Comparison of ENCODE assay signal across 24 mouse cellular contexts in genomic region chr6:7863354-7863753, GRCm38 (mm10). TPM values are rescaled to one million over a fixed set of nuclear protein-coding genes. Genes with fewer than 3 reads are reported as not detected.
A peak's percentile ranks its signal among the peaks of the same experiment; 100 is the strongest.
DNase-seq lines count a peak whose midpoint lies in the region; TF ChIP-seq lines count a peak whose summit lies in the region.
"Had no signal": no experiment of that assay in that cellular context is flagged by ENCODE, and none has a peak within 500 bp of the region (broad histone marks: within the 10 kb centered on the region; RNA-seq: fewer than 3 reads in every experiment).

No protein-coding gene starts in this region.

- peaks cover 9% of the 10 kb centered on the region; the same call in 1 of the 2 replicates for H3K79me2 ChIP-seq in liver, adult 2 months (ENCODE audit: control insufficient read depth, insufficient read depth, low read length)

- intact Hi-C loops in heart, postnatal 25 days (cut with DNase I) = no loop called here

- no peak overlapping the region for H3K9ac ChIP-seq in liver, adult 2 months (ENCODE audit: low read depth, low read length)
- H3K9ac ChIP-seq: hindbrain, embryonic 15.5 days; intestine, embryonic 15.5 days; limb, embryonic 15.5 days; stomach, embryonic 15.5 days had no signal

- H3K4me1 ChIP-seq in liver, adult 2 months (ENCODE audit: control insufficient read depth, insufficient read depth, low read length) = no peaks in the 10 kb centered on the region; the same call in 1 of the 2 replicates
- H3K4me1 ChIP-seq: hindbrain, embryonic 15.5 days; intestine, embryonic 15.5 days; midbrain, embryonic 10.5 days; stomach, embryonic 15.5 days had no signal

- H3K4me3 ChIP-seq in liver, adult 2 months (ENCODE audit: insufficient read depth, low read depth, low read length) = no peak overlapping the region
- H3K4me3 ChIP-seq: erythroblast, embryonic 14.5 days; hindbrain, embryonic 15.5 days; intestine, embryonic 15.5 days; left cerebral cortex, adult 2 months; limb, embryonic 15.5 days; midbrain, embryonic 10.5 days; myocyte; stomach, embryonic 15.5 days had no signal

- TF ChIP-seq POLR2A in liver, adult 2 months (IDR thresholded peaks at IDR 0.05; ENCODE audit: extremely low read depth, insufficient read depth, low read length) = no peak

- peak; percentile 25 for DNase-seq in adrenal gland, postnatal 10 days
- DNase-seq in adrenal gland, adult 2 months = no peak
- DNase-seq in heart, adult 9 months (ENCODE audit: low spot score in 2 of 2) = peak; percentile 19 to 31
- no peak for DNase-seq in heart, postnatal 25 days (ENCODE audit: low spot score)
- peak; percentile 73 for DNase-seq in liver, adult 2 months (ENCODE audit: extremely low read depth, low read depth, low spot score)
- DNase-seq in liver = no peak
- DNase-seq in heart, postnatal 4 days = peak; percentile 20
- DNase-seq in urinary bladder, postnatal 25 days (ENCODE audit: low spot score) = no peak
- DNase-seq: cerebellum, adult 11-12 months; gastrocnemius, postnatal 25 days; kidney, adult 8-10 months; kidney, postnatal 10 days; left cerebral cortex, postnatal 4 days; lung, adult 18-20 months; lung, postnatal 10 days; thymus, postnatal 4 days had no signal

- H3K27me3 ChIP-seq in liver, adult 2 months (ENCODE audit: control insufficient read depth, insufficient read depth, low read length) = no peaks in the 10 kb centered on the region
- H3K27me3 ChIP-seq: hindbrain, embryonic 15.5 days; intestine, embryonic 15.5 days; limb, embryonic 15.5 days; stomach, embryonic 15.5 days had no signal

- H3K27ac ChIP-seq in liver, adult 2 months (replicated peaks; ENCODE audit: insufficient read depth, low read depth, low read length) = no peak overlapping the region
- H3K27ac ChIP-seq: hindbrain, embryonic 15.5 days; intestine, embryonic 15.5 days; left cerebral cortex, adult 2 months; limb, embryonic 15.5 days; midbrain, embryonic 10.5 days; stomach, embryonic 15.5 days had no signal

- TF ChIP-seq CTCF in liver, adult 2 months (IDR thresholded peaks at IDR 0.05; ENCODE audit: low read depth, low read length) = no peak

- 88% methylated on average over 4 of the region's 4 CpGs for WGBS in liver, adult 2 months

- H3K36me3 ChIP-seq in liver, adult 2 months (ENCODE audit: control insufficient read depth, insufficient read depth, low read length) = peaks cover 25% of the 10 kb centered on the region
- H3K36me3 ChIP-seq: intestine, embryonic 15.5 days; stomach, embryonic 15.5 days had no signal

RNA-seq across cellular contexts. Expression of gene C1galt1, which starts 18.7 kb away (rescaled TPM):
- total RNA-seq in adrenal gland, postnatal 10 days (2021) = 10 to 100 TPM; 24.1 to 25.4 TPM
- total RNA-seq in adrenal gland, adult 2 months (2021) = 10 to 100 TPM; 24.2 to 41.7 TPM
- polyA plus RNA-seq in adrenal gland, adult 2 months (2012; rRNA removed) = 1.9 and 2.7 TPM in 2 replicates
- total RNA-seq in heart, postnatal 25 days (2021) = 10 to 100 TPM; 14.6 to 16.2 TPM
- total RNA-seq in liver, adult 2 months (2014; rRNA removed) = 29.8 and 31.7 TPM in 2 replicates
- 4.7 and 5.1 TPM in 2 replicates for polyA plus RNA-seq in liver, adult 2 months (2012; rRNA removed)
- 10 to 100 TPM; 18.5 to 19.4 TPM for total RNA-seq in heart, postnatal 4 days (2021)

Comparison
In these comparisons a context has a peak if more than half of its experiments do, and no peak if none do; other contexts are left out.
1. DNase-seq: peak in adrenal gland, postnatal 10 days (single experiment), heart, adult 9 months (2 of 2), liver, adult 2 months (single experiment) and heart, postnatal 4 days (single experiment); none in adrenal gland, adult 2 months (single experiment), heart, postnatal 25 days (single experiment), liver (single experiment) and urinary bladder, postnatal 25 days (single experiment).